27 mouse cellular contexts compared by ENCODE assay signal in genomic region chr3:103513411-103513810, GRCm38 (mm10).
A peak's percentile ranks its signal among the peaks of the same experiment; 100 is the strongest.
DNase-seq lines count a peak whose midpoint lies in the region; ATAC-seq lines count a peak whose summit lies in the region.
"Had no signal": no experiment of that assay in that cellular context is flagged by ENCODE, and none has a peak within 500 bp of the region (broad histone marks: within the 10 kb centered on the region; RNA-seq: fewer than 3 reads in every experiment).

No protein-coding gene starts in this region.

- no peaks in the 10 kb centered on the region for H3K4me1 ChIP-seq in kidney, embryonic 14.5 days (ENCODE audit: control insufficient read depth, insufficient read depth, low read length)
- H3K4me1 ChIP-seq: embryonic facial prominence, embryonic 15.5 days; forebrain, embryonic 12.5 days had no signal

- no peaks in the 10 kb centered on the region for H3K36me3 ChIP-seq in kidney, embryonic 14.5 days (ENCODE audit: control insufficient read depth, insufficient read depth, low read length)
- H3K36me3 ChIP-seq: embryonic facial prominence, embryonic 13.5 days; embryonic facial prominence, embryonic 15.5 days; forebrain, embryonic 10.5 days; forebrain, embryonic 12.5 days; G1E had no signal

- no peaks in the 10 kb centered on the region for H3K27me3 ChIP-seq in kidney, embryonic 14.5 days (ENCODE audit: control insufficient read depth, insufficient read depth, low read length)
- H3K27me3 ChIP-seq: CH12.LX; embryonic facial prominence, embryonic 13.5 days; embryonic facial prominence, embryonic 15.5 days; forebrain, embryonic 12.5 days had no signal

- 62% methylated on average over 6 of the region's 6 CpGs for WGBS in kidney, embryonic 14.5 days

- no peak overlapping the region for H3K4me3 ChIP-seq in kidney, embryonic 14.5 days (ENCODE audit: low read length)
- H3K4me3 ChIP-seq: embryonic facial prominence, embryonic 13.5 days; embryonic facial prominence, embryonic 15.5 days; erythroblast, embryonic 14.5 days; forebrain, embryonic 10.5 days; forebrain, embryonic 12.5 days had no signal

- H3K4me2 ChIP-seq in kidney, embryonic 14.5 days (replicated peaks; ENCODE audit: low read depth, low read length) = no peak overlapping the region
- H3K4me2 ChIP-seq: embryonic facial prominence, embryonic 13.5 days; embryonic facial prominence, embryonic 15.5 days; forebrain, embryonic 12.5 days had no signal

- peak; percentile 80 for DNase-seq in heart, adult 11 months
- DNase-seq in heart, postnatal 10 days = no peak
- DNase-seq in kidney, postnatal 36 days = no peak
- DNase-seq in testis, postnatal 10 days (ENCODE audit: low spot score) = peak; percentile 33
- no peak for DNase-seq in testis, postnatal 14 days (ENCODE audit: low spot score)
- DNase-seq: adrenal gland, adult 2 months; adrenal gland, postnatal 10 days; adrenal gland, postnatal 25 days; B cell, adult 2 months; cerebellum, adult 11 months; cerebellum, adult 18-20 months; cerebellum, adult 8-10 months; cerebellum, adult 9-11 months; cerebellum, postnatal 14 days; cerebellum, postnatal 36 days; embryo, embryonic 11 days had no signal

- intact Hi-C loops in heart, postnatal 10 days (cut with DNase I) = no loop called here

- no peak overlapping the region for H3K9ac ChIP-seq in kidney, embryonic 14.5 days (ENCODE audit: low read depth, low read length)
- H3K9ac ChIP-seq: embryonic facial prominence, embryonic 13.5 days; embryonic facial prominence, embryonic 15.5 days; forebrain, embryonic 12.5 days had no signal

- no peak overlapping the region for H3K27ac ChIP-seq in kidney, embryonic 14.5 days (ENCODE audit: low read depth, low read length)
- H3K27ac ChIP-seq: embryonic facial prominence, embryonic 13.5 days; embryonic facial prominence, embryonic 15.5 days; forebrain, embryonic 10.5 days; forebrain, embryonic 12.5 days had no signal

- ATAC-seq in kidney, embryonic 14.5 days (ENCODE audit: low FRiP score, low TSS enrichment) = peak; percentile 28; the same call in 1 of the 2 replicates
- ATAC-seq: CD4-positive, CD25-positive, alpha-beta regulatory T cell, adult 4 months; forebrain, embryonic 14.5 days; forebrain, embryonic 16.5 days had no signal

- H3K9me3 ChIP-seq in kidney, embryonic 14.5 days (ENCODE audit: control insufficient read depth, low read length) = no peaks in the 10 kb centered on the region
- H3K9me3 ChIP-seq: embryonic facial prominence, embryonic 13.5 days; embryonic facial prominence, embryonic 15.5 days; forebrain, embryonic 10.5 days; forebrain, embryonic 12.5 days; G1E had no signal

Comparison
In these comparisons a context has a peak if more than half of its experiments do, and no peak if none do; other contexts are left out.
1. DNase-seq: peak in heart, adult 11 months (single experiment) and testis, postnatal 10 days (single experiment); none in heart, postnatal 10 days (0 of 2), kidney, postnatal 36 days (0 of 2) and testis, postnatal 14 days (single experiment).